Mouse (Mus musculus) stomach, postnatal 0 days (tissue): ENCODE data around the gene Mad1l1. TPM values are rescaled to one million over a fixed set of nuclear protein-coding genes. Genes with fewer than 3 reads are reported as not detected.
"Not testable (repeated sequence)": the region's sequence is repeated elsewhere in the genome, so short reads cannot be mapped to it uniquely, and the experiment has no call there.

Experiments
- ATAC-seq: fragments of 200-750 bp; cut with Nextera tagmentation; 2 replicates; pipeline ENCODE4 v1.8.0; 2017; ENCODE audit not compliant: low FRiP score, low TSS enrichment
- DNase-seq: peaks from one replicate; pipeline ENCODE4 v3.0.0-alpha.2; 2016; ENCODE audit warnings: low spot score
- H3K27ac ChIP-seq: fragments of 300-500 bp; sonication (generic); replicated peaks from 2 replicates; pipeline ENCODE4 v1.5.1; 2014; ENCODE audit warnings: mild to moderate bottlenecking, control low read depth
- H3K27me3 ChIP-seq: fragments of 300-500 bp; sonication (generic); 2 replicates; pipeline ENCODE4 v1.6.1; 2014; ENCODE audit warnings: low read length; ENCODE audit not compliant: control insufficient read depth, insufficient read depth
- H3K36me3 ChIP-seq: fragments of 300-500 bp; sonication (generic); 2 replicates; pipeline ENCODE4 v1.6.1; 2014; ENCODE audit warnings: low read length, mixed read lengths; ENCODE audit not compliant: control insufficient read depth, insufficient read depth
- H3K4me1 ChIP-seq: fragments of 300-500 bp; sonication (generic); replicated peaks from 2 replicates; pipeline ENCODE4 v1.6.1; 2014; ENCODE audit warnings: antibody characterized with exemption; ENCODE audit not compliant: control insufficient read depth, insufficient read depth
- H3K4me2 ChIP-seq: fragments of 300-500 bp; sonication (generic); replicated peaks from 2 replicates; pipeline ENCODE4 v1.6.1; 2014; ENCODE audit warnings: low read depth, mild to moderate bottlenecking, control low read depth, moderate library complexity
- H3K4me3 ChIP-seq: fragments of 300-500 bp; sonication (generic); 2 replicates; pipeline ENCODE4 v1.5.1; 2014; ENCODE audit warnings: low read depth, low read length, control low read depth
- H3K9ac ChIP-seq: fragments of 300-500 bp; sonication (generic); 2 replicates; pipeline ENCODE4 v1.6.1; 2014; ENCODE audit warnings: mild to moderate bottlenecking, low read length, control low read depth, mixed read lengths
- H3K9me3 ChIP-seq: fragments of 300-500 bp; sonication (generic); 2 replicates; pipeline ENCODE4 v1.6.1; 2016; ENCODE audit warnings: low read length; ENCODE audit not compliant: control insufficient read depth
- CTCF ChIP-seq: IDR thresholded peaks from 2 replicates; pipeline ENCODE4 v1.5.1; 2016; ENCODE audit warnings: antibody characterized with exemption, low read depth, mild to moderate bottlenecking, moderate library complexity
- EP300 ChIP-seq: optimal IDR thresholded peaks from 2 replicates; pipeline ENCODE3; 2016; ENCODE audit warnings: antibody characterized with exemption
- WGBS: fragments of 180-500 bp; shearing (Covaris S2); extraction: QIAGEN DNeasy Blood & Tissue Kit; methylation state at CpG from one replicate; pipeline ENCODE4 v1.1.7; 2014; 5-methylcytosine and 5-hydroxymethylcytosine counted together
- polyA plus RNA-seq: library from polyadenylated mRNA; unstranded; fragments of >200 nt; fragmentation: Nextera tagmentation; extraction: Ambion mirVana; gene quantifications from 2 replicates; pipeline ENCODE4 v1.2.1, GENCODE M21; 2015

Mad1l1 gene
- 14.2 and 15.3 TPM in 2 replicates for polyA plus RNA-seq

GRCm38 (mm10) chr5:140321042-140321755, at the start of gene Mad1l1, which contains the start of gene Nudt1:
Mad1l1 (minus strand) TSS chr5:140321552.
Nudt1 (plus strand) TSS chr5:140321656.
- peak within 1 kb of the TSS; percentile 97 for H3K9ac ChIP-seq
- peaks cover 3% of the 10 kb centered on the region; the same call in 1 of the 2 replicates for H3K4me1 ChIP-seq
- no peaks in the 10 kb centered on the region for H3K36me3 ChIP-seq
- ATAC-seq (peak; percentile 95), DNase-seq (peak; percentile 94)
- no peaks in the 10 kb centered on the region for H3K27me3 ChIP-seq
- H3K4me3 ChIP-seq = peak within 1 kb of the TSS; percentile 78
- WGBS = under 1% methylated on average over 58 of the region's 60 CpGs
- H3K4me2 ChIP-seq = peak within 1 kb of the TSS; percentile 95
- H3K9me3 ChIP-seq = no peaks in the 10 kb centered on the region
- peak within 1 kb of the TSS; percentile 90 for H3K27ac ChIP-seq
- TF ChIP-seq EP300 (peak; percentile 100), CTCF (peak; percentile 49; the same call in 1 of the 2 replicates)

GRCm38 (mm10) chr5:140370446-140371254, 49.3 kb upstream of the Mad1l1 start:
- Histone ChIP-seq H3K4me3 (no peak overlapping the region), H3K9me3 (no peaks in the 10 kb centered on the region), H3K27me3 (no peaks in the 10 kb centered on the region), H3K27ac (0 out of 2 replicates have a peak overlapping the region, but pooled peaks have one; percentile 8), H3K4me2 (no peak overlapping the region), H3K4me1 (no peaks in the 10 kb centered on the region), H3K36me3 (no peaks in the 10 kb centered on the region), H3K9ac (no peak overlapping the region)
- no peak for DNase-seq
- TF ChIP-seq CTCF (no peak), EP300 (no peak)
- WGBS = 57% methylated on average over 6 of the region's 6 CpGs
- ATAC-seq = no peak

GRCm38 (mm10) chr5:140369466-140369865, 48.1 kb upstream of the Mad1l1 start:
- Histone ChIP-seq H3K4me2 (no peak overlapping the region), H3K9me3 (no peaks in the 10 kb centered on the region), H3K9ac (no peak overlapping the region), H3K4me3 (no peak overlapping the region), H3K27me3 (no peaks in the 10 kb centered on the region), H3K27ac (no peak overlapping the region), H3K4me1 (no peaks in the 10 kb centered on the region), H3K36me3 (no peaks in the 10 kb centered on the region)
- no peak for TF ChIP-seq EP300
- no peak for TF ChIP-seq CTCF
- DNase-seq (no peak), ATAC-seq (no peak)
- WGBS = 70% methylated on average over 2 of the region's 2 CpGs

- no peak for ATAC-seq
- Histone ChIP-seq H3K27me3 (no peaks in the 10 kb centered on the region), H3K4me3 (no peak overlapping the region), H3K9ac (no peak overlapping the region), H3K36me3 (no peaks in the 10 kb centered on the region), H3K27ac (no peak overlapping the region), H3K4me1 (no peaks in the 10 kb centered on the region), H3K4me2 (no peak overlapping the region), H3K9me3 (no peaks in the 10 kb centered on the region)
- WGBS = 80% methylated on average over 4 of the region's 4 CpGs
- DNase-seq = no peak
- no peak for TF ChIP-seq CTCF
- TF ChIP-seq EP300 = no peak
These were observed 47.6 kb upstream of the Mad1l1 start for GRCm38 (mm10) chr5:140368926-140369325.

- H3K27ac ChIP-seq, H3K27me3 ChIP-seq, H3K9me3 ChIP-seq, DNase-seq, H3K4me3 ChIP-seq, H3K36me3 ChIP-seq, H3K9ac ChIP-seq, H3K4me2 ChIP-seq, ATAC-seq, H3K4me1 ChIP-seq: not testable (repeated sequence)
- WGBS = 94% methylated on average over 2 of the region's 2 CpGs
These were observed 46.8 kb upstream of the Mad1l1 start for GRCm38 (mm10) chr5:140368126-140368525.

- DNase-seq = no peak
- WGBS = 69% methylated on average over 5 of the region's 5 CpGs
- H3K36me3 ChIP-seq = no peaks in the 10 kb centered on the region
- H3K4me1 ChIP-seq = no peaks in the 10 kb centered on the region
- H3K9me3 ChIP-seq = no peaks in the 10 kb centered on the region
- no peaks in the 10 kb centered on the region for H3K27me3 ChIP-seq
- TF ChIP-seq EP300 (no peak), CTCF (no peak)
- ATAC-seq = no peak
- no peak overlapping the region for H3K27ac ChIP-seq
- H3K4me3 ChIP-seq = no peak overlapping the region
- H3K4me2 ChIP-seq = no peak overlapping the region
- no peak overlapping the region for H3K9ac ChIP-seq
These were observed 43.1 kb upstream of the Mad1l1 start for GRCm38 (mm10) chr5:140364415-140364814.
